Mouse (Mus musculus) liver, adult 2 months (tissue): ENCODE data around the gene Filip1.

Experiments used
- CTCF ChIP-seq: fragments of 200-500 bp; IDR thresholded peaks from 2 replicates; pipeline ENCODE4 v1.5.1; 2011; ENCODE audit warnings: low read depth, low read length, control low read depth
- POLR2A ChIP-seq: fragments of 200-500 bp; IDR thresholded peaks from 2 replicates; pipeline ENCODE4 v1.6.1; 2011; ENCODE audit warnings: low read length, control low read depth; ENCODE audit not compliant: insufficient read depth; ENCODE audit errors: extremely low read depth

DNA sequence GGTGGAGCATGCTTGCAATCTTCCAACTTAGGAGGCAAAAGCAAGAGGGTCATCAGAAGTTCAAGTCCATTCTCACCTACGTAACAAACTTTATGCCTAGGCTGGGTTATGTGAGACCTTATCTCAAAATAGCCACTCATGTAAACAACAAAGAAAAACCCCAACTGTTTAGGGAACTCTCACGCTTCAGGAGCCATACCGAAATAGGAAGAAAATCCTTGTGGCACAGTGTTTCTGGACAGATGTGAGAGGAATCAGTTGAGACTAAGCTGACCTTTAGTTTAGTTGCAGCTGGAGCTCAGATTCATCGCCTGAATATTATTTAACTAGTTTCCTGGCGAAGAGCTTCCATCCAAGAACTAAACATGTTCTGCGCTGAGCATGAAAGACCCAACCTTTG, 170.0 kb downstream of the Filip1 start:
- no peak for TF ChIP-seq CTCF
- TF ChIP-seq POLR2A, result no peak
